Mouse (Mus musculus): ENCODE measurements around the gene Rerg. TPM values are rescaled to one million over a fixed set of nuclear protein-coding genes. Genes with fewer than 3 reads are reported as not detected.

The Rerg gene
- polyA plus RNA-seq, 1 experiment = not detected

DNA sequence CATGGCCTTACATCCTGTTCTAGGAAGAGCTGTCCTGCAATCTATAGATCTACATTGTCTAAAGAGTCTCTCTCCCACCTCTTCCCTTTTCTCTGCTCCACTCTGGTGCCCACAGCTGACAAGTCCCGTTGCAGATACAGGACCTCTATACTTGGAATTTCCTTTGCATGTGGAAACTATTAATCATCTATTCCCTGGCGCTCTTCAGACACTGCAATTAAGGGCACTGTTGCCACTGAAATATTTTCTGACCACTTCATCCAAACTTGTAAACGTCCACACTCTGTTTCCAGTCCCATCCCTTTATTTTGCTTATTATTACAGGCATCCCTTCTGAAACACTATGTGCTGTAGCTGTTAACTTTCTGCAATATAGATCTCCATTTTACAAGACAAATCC is 31.9 kb downstream of the Rerg start:
- no peak overlapping the region for H3K4me3 ChIP-seq (ENCODE audit: insufficient read depth, low read length)
- TF ChIP-seq CTCF (IDR thresholded peaks at IDR 0.05; ENCODE audit: low read depth, low read length) (no peak), POLR2A (IDR thresholded peaks at IDR 0.05; ENCODE audit: borderline replicate concordance, low read depth, low read length) (no peak)
- no peaks in the 10 kb centered on the region for H3K4me1 ChIP-seq (ENCODE audit: control insufficient read depth, insufficient read depth, low read length)

DNA sequence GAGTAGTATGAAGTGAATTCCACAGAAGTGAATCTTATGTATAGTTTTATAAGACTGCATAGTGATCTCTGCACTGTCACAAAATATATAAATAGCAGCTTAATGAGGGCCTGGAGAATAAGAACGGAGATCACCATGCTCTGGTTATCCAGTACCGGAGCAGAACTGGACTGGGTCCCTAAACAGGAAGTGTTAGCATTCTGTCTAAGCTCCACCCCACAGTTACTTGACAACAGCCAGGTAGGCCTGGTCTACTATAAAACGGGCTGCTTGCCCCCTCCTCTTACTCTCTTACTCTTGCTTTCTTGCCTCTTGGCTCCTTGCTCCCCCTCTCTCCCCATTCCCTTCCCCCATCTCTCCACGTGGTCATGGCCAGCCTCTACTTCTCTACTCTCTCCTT is 33.9 kb downstream of the Rerg start:
- Histone ChIP-seq H3K27ac (ENCODE audit: insufficient read depth, low read depth, low read length) (no peak overlapping the region), H3K4me3 (ENCODE audit: insufficient read depth, low read length) (no peak overlapping the region), H3K4me1 (ENCODE audit: control insufficient read depth, insufficient read depth, low read length) (no peaks in the 10 kb centered on the region)
- TF ChIP-seq POLR2A (IDR thresholded peaks at IDR 0.05; ENCODE audit: borderline replicate concordance, low read depth, low read length) (no peak), CTCF (IDR thresholded peaks at IDR 0.05; ENCODE audit: low read depth, low read length) (no peak)

More for the DNA sequence above, 31.9 kb downstream of the Rerg start:
- H3K27ac ChIP-seq (ENCODE audit: insufficient read depth, low read depth, low read length) = no peak overlapping the region

DNA sequence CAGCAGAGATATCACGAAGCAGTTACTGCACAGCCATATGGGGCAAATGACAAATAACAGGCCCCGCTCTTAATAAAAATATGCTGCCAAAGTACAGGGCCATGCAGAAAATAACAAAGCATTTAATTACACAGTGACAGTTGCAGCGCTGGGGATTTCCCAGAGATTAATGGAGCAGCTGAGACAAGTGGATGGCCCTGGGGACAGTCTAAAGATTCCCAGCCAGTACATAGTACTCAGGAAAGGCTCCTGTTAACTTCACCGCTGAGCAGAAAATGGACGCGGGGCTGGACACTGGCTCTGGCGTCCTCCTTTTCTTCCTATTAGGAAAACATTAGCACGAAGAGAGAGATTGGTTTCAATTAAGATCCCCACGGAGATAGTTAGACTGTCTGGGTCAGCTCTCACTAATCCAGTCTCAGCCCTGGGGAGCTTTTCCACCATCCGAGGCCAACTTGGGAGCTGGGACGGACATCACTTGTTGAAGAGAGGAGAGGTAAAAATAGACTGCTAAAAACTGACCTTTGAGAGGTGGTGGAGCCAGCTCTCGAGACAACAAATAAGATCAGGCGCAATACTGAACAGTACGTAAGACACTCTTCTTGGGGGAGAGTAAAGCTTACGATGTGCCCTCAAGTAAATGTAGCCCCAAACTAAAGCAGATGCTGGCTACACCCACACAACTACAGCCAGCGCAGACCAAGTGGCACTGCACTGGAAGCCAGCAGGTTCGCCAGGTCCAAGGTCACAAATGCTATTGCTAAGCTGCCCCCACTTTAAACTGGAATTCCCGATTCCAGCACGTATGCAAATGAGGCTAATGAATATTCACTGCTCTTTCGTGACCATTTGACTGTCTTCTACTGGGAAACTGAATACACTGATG is 34.5 kb downstream of the Rerg start:
- Histone ChIP-seq H3K27ac (ENCODE audit: insufficient read depth, low read depth, low read length) (no peak overlapping the region), H3K4me3 (ENCODE audit: insufficient read depth, low read length) (no peak overlapping the region), H3K4me1 (ENCODE audit: control insufficient read depth, insufficient read depth, low read length) (no peaks in the 10 kb centered on the region)
- TF ChIP-seq POLR2A (IDR thresholded peaks at IDR 0.05; ENCODE audit: borderline replicate concordance, low read depth, low read length) = no peak

DNA sequence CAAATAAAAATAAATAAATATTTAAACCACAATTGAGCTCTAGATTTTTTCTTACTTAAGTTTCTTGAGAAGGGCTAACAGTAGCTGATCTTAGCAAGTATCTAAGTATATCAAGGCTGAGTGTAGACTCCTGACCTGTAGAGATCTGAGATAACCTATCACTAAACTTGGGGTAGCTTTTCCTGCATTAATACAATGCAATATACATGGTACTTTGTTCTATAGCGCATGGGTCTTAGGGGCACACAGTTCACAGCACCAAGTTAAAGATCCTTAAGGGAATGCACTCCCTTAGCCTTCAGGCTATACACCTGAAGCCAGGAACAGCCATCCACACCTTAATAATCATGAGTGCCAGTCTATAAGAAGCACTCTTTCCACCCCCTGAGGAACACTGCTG is 38.5 kb downstream of the Rerg start:
- TF ChIP-seq CTCF (IDR thresholded peaks at IDR 0.05; ENCODE audit: low read depth, low read length) (no peak), POLR2A (IDR thresholded peaks at IDR 0.05; ENCODE audit: borderline replicate concordance, low read depth, low read length) (no peak)
- Histone ChIP-seq H3K4me1 (ENCODE audit: control insufficient read depth, insufficient read depth, low read length) (no peaks in the 10 kb centered on the region), H3K27ac (ENCODE audit: insufficient read depth, low read depth, low read length) (no peak overlapping the region)

DNA sequence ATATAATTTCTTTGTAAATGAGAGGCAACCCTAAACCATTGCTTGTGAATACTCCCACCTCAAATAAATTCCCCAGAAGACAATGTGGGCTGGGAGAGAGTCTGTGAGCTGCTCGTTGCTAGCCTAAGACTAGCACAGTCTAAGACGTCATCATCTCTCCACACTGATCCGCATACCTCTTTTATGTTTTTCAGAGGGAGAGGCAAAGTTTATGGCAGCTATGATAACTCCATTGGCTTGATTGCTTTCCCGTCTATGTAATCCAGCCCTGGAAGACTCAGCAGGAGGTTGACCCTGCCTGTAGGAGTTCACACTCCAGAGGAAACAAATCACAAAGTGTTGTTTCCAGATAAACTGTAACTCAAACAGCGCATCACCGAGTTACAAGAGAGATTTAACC is 38.9 kb downstream of the Rerg start:
- no peak overlapping the region for H3K27ac ChIP-seq (ENCODE audit: insufficient read depth, low read depth, low read length)
- no peak for TF ChIP-seq CTCF (IDR thresholded peaks at IDR 0.05; ENCODE audit: low read depth, low read length)
- no peak for TF ChIP-seq POLR2A (IDR thresholded peaks at IDR 0.05; ENCODE audit: borderline replicate concordance, low read depth, low read length)
- H3K4me3 ChIP-seq (ENCODE audit: insufficient read depth, low read length) = no peak overlapping the region
- H3K4me1 ChIP-seq (ENCODE audit: control insufficient read depth, insufficient read depth, low read length) = no peaks in the 10 kb centered on the region

More for the DNA sequence above, 38.5 kb downstream of the Rerg start:
- no peak overlapping the region for H3K4me3 ChIP-seq (ENCODE audit: insufficient read depth, low read length)

DNA sequence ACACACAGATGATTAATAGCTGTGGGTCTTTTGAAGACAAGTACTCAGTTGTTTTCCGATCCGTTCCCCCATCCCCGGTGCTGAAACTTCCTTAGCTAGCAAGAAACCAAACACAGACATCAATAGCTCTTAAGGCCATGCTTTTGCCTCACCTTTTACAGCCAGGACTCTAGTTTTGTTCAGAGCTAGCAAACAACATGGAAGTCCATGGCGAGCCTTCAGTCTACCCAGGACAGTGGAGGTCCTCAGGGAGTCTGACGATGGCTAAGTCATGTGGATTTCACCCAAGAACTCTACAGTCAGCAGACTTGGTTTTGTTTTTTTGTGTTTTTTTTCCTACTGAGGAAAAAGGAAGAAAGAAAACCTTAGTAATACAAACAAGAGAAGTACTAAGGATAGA is 43.4 kb downstream of the Rerg start:
- H3K27ac ChIP-seq (ENCODE audit: insufficient read depth, low read depth, low read length) = no peak overlapping the region
- TF ChIP-seq CTCF (IDR thresholded peaks at IDR 0.05; ENCODE audit: low read depth, low read length) = no peak
- no peak for TF ChIP-seq POLR2A (IDR thresholded peaks at IDR 0.05; ENCODE audit: borderline replicate concordance, low read depth, low read length)
- H3K4me3 ChIP-seq (ENCODE audit: insufficient read depth, low read length) = no peak overlapping the region
- no peaks in the 10 kb centered on the region for H3K4me1 ChIP-seq (ENCODE audit: control insufficient read depth, insufficient read depth, low read length)

DNA sequence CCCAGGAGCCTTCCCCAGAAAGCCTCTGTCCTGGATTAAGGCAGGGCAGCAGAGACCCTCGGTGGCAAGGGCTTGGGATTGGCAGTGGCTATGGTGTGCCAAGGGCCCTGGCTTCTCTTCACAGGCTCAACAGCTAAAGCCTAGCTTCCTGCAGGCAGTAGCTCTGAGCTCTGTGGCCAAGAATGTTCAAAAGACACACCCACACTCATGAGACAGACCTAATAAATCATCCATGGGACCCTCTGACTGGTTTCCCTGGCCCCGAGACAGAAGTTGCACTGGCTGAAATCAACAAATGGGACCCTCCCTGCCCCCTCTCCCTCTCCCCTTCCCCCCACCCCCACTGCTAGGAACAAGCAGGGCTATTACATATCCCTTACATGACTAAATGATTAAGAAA is 44.1 kb downstream of the Rerg start:
- TF ChIP-seq POLR2A (IDR thresholded peaks at IDR 0.05; ENCODE audit: borderline replicate concordance, low read depth, low read length) (no peak), CTCF (IDR thresholded peaks at IDR 0.05; ENCODE audit: low read depth, low read length) (no peak)
- no peaks in the 10 kb centered on the region for H3K4me1 ChIP-seq (ENCODE audit: control insufficient read depth, insufficient read depth, low read length)
- no peak overlapping the region for H3K4me3 ChIP-seq (ENCODE audit: insufficient read depth, low read length)
- no peak overlapping the region for H3K27ac ChIP-seq (ENCODE audit: insufficient read depth, low read depth, low read length)

DNA sequence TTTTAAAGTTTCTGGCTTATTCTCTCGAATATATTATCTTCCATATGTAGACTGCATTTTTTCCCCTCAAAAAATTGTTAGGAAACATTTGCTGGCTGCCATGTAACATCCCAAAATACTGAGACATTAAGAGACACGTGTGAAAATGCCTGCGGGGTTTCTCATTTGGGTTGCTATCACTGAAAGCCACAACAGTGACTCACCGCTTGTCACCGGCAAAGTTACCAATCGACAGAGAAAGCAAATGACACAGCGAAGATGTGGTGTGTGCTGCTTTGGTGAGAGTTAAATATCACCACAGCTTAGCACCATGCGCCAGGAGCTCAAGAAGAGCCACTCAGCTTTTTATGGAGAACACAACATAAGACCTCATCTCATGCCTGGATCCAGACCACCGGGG is 44.9 kb downstream of the Rerg start:
- H3K4me1 ChIP-seq (ENCODE audit: control insufficient read depth, insufficient read depth, low read length) = no peaks in the 10 kb centered on the region
- TF ChIP-seq POLR2A (IDR thresholded peaks at IDR 0.05; ENCODE audit: borderline replicate concordance, low read depth, low read length) (no peak), CTCF (IDR thresholded peaks at IDR 0.05; ENCODE audit: low read depth, low read length) (no peak)
- H3K4me3 ChIP-seq (ENCODE audit: insufficient read depth, low read length) = no peak overlapping the region
- H3K27ac ChIP-seq (ENCODE audit: insufficient read depth, low read depth, low read length) = no peak overlapping the region

DNA sequence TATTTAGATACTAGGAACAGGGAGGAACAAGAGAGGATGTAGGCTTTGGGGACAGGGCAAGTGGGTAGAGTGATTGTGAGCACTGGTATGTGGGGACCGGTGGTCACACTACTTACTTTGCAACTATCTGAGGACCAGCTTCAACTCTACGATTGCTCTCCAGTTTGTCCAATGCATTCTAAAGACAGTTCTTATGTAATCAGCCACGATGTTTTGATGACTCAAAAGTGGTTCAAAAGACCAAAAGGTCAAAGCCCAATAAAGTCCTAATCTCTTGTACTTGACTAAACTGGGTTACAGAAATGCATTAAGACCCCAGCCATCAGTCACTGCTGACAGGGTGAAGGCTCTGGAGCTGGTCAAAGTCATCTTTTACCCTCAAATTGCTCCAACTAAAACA is 45.3 kb downstream of the Rerg start:
- Histone ChIP-seq H3K4me1 (ENCODE audit: control insufficient read depth, insufficient read depth, low read length) (no peaks in the 10 kb centered on the region), H3K27ac (ENCODE audit: insufficient read depth, low read depth, low read length) (no peak overlapping the region), H3K4me3 (ENCODE audit: insufficient read depth, low read length) (no peak overlapping the region)
- no peak for TF ChIP-seq CTCF (IDR thresholded peaks at IDR 0.05; ENCODE audit: low read depth, low read length)
- TF ChIP-seq POLR2A (IDR thresholded peaks at IDR 0.05; ENCODE audit: borderline replicate concordance, low read depth, low read length) = no peak

DNA sequence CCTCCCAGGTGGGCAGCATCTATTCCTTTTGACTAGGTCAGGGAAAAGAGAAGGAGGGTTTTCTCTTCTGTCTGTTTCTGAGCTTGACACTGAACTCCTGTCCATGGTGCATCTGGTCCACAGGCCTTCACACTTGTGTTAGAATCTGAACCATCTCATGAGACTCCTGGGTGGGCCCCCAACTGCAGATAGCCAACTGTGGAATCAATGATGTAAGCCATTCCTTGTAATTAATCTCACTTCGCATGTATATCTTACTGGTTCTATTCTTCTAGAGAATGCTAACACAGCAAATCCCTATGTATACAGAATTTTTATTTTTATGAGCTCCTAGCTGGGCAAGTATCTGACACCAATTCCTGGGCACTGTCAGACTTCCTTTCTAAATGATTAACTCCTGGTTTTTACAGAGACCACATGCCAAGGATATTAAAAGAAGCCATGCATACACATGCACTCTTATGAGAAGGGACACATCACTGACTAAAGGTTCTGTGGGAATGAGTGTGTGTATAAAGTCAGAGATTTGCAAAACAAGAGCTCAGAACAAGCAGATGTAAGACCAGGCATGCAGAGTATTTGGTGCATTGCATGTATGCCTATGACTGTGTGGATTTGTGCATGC is 53.3 kb downstream of the Rerg start:
- TF ChIP-seq POLR2A (IDR thresholded peaks at IDR 0.05; ENCODE audit: borderline replicate concordance, low read depth, low read length) = no peak
- no peak for TF ChIP-seq CTCF (IDR thresholded peaks at IDR 0.05; ENCODE audit: low read depth, low read length)
- Histone ChIP-seq H3K4me3 (ENCODE audit: insufficient read depth, low read length) (no peak overlapping the region), H3K27ac (ENCODE audit: insufficient read depth, low read depth, low read length) (no peak overlapping the region), H3K4me1 (ENCODE audit: control insufficient read depth, insufficient read depth, low read length) (no peaks in the 10 kb centered on the region)

Measured in bone marrow macrophage, adult 2 months (primary cell).